21 mouse cellular contexts compared by ENCODE assay signal in genomic region chr17:57251431-57251830, GRCm38 (mm10). TPM values are rescaled to one million over a fixed set of nuclear protein-coding genes. Genes with fewer than 3 reads are reported as not detected.
DNase-seq lines count a peak whose midpoint lies in the region; ATAC-seq lines count a peak whose summit lies in the region.
"Had no signal": no experiment of that assay in that cellular context is flagged by ENCODE, and none has a peak within 500 bp of the region (broad histone marks: within the 10 kb centered on the region; RNA-seq: fewer than 3 reads in every experiment).

No protein-coding gene starts in this region.

- no peak for ATAC-seq in limb, embryonic 12.5 days (ENCODE audit: insufficient number of reproducible peaks, insufficient read depth, low FRiP score, low TSS enrichment, low read depth)
- no peak for ATAC-seq in limb, embryonic 13.5 days (ENCODE audit: low FRiP score, low read depth)
- ATAC-seq: forebrain, embryonic 16.5 days; inflammation-experienced regulatory T-cells, adult 6 months; midbrain, embryonic 13.5 days; Patski had no signal

- no peak overlapping the region for H3K4me3 ChIP-seq in heart, embryonic 10.5 days
- no peak overlapping the region for H3K4me3 ChIP-seq in limb, embryonic 12.5 days (replicated peaks)
- H3K4me3 ChIP-seq in limb, embryonic 10.5 days: no peak overlapping the region
- peak overlapping the region; percentile 82; the same call in 1 of the 2 replicates for H3K4me3 ChIP-seq in embryonic facial prominence, embryonic 10.5 days
- H3K4me3 ChIP-seq in limb, embryonic 13.5 days: no peak overlapping the region

- H3K9me3 ChIP-seq in heart, embryonic 10.5 days: no peaks in the 10 kb centered on the region
- H3K9me3 ChIP-seq in limb, embryonic 12.5 days: no peaks in the 10 kb centered on the region
- no peaks in the 10 kb centered on the region for H3K9me3 ChIP-seq in limb, embryonic 10.5 days (replicated peaks)
- no peaks in the 10 kb centered on the region for H3K9me3 ChIP-seq in embryonic facial prominence, embryonic 10.5 days
- no peaks in the 10 kb centered on the region for H3K9me3 ChIP-seq in limb, embryonic 13.5 days
- H3K9me3 ChIP-seq: midbrain, embryonic 13.5 days had no signal

- H3K4me1 ChIP-seq in heart, embryonic 10.5 days: peaks cover 21% of the 10 kb centered on the region
- peaks cover 20% of the 10 kb centered on the region for H3K4me1 ChIP-seq in limb, embryonic 12.5 days (replicated peaks)
- H3K4me1 ChIP-seq in limb, embryonic 10.5 days: peaks cover 28% of the 10 kb centered on the region
- peaks cover 27% of the 10 kb centered on the region for H3K4me1 ChIP-seq in embryonic facial prominence, embryonic 10.5 days
- H3K4me1 ChIP-seq in limb, embryonic 13.5 days: peaks cover 24% of the 10 kb centered on the region

- peaks cover 35% of the 10 kb centered on the region for H3K36me3 ChIP-seq in heart, embryonic 10.5 days
- peaks cover 34% of the 10 kb centered on the region for H3K36me3 ChIP-seq in limb, embryonic 12.5 days
- peaks cover 36% of the 10 kb centered on the region for H3K36me3 ChIP-seq in limb, embryonic 10.5 days
- peaks cover 36% of the 10 kb centered on the region for H3K36me3 ChIP-seq in embryonic facial prominence, embryonic 10.5 days (replicated peaks)
- peaks cover 35% of the 10 kb centered on the region for H3K36me3 ChIP-seq in limb, embryonic 13.5 days

- 92% methylated on average over 3 of the region's 3 CpGs for WGBS in heart, embryonic 10.5 days
- 95% methylated on average over 3 of the region's 3 CpGs for WGBS in limb, embryonic 12.5 days
- 92% methylated on average over 3 of the region's 3 CpGs for WGBS in limb, embryonic 10.5 days
- WGBS in embryonic facial prominence, embryonic 10.5 days: 95% methylated on average over 3 of the region's 3 CpGs
- WGBS in limb, embryonic 13.5 days: 85% methylated on average over 3 of the region's 3 CpGs

- H3K27me3 ChIP-seq in heart, embryonic 10.5 days (ENCODE audit: insufficient read depth, poor library complexity, severe bottlenecking): no peaks in the 10 kb centered on the region
- no peaks in the 10 kb centered on the region for H3K27me3 ChIP-seq in limb, embryonic 12.5 days
- H3K27me3 ChIP-seq in limb, embryonic 10.5 days (ENCODE audit: low read depth, poor library complexity, severe bottlenecking): no peaks in the 10 kb centered on the region
- no peaks in the 10 kb centered on the region for H3K27me3 ChIP-seq in embryonic facial prominence, embryonic 10.5 days (replicated peaks; ENCODE audit: low read depth, poor library complexity, severe bottlenecking)
- H3K27me3 ChIP-seq in limb, embryonic 13.5 days: no peaks in the 10 kb centered on the region
- H3K27me3 ChIP-seq: midbrain, embryonic 13.5 days; Patski had no signal

- H3K27ac ChIP-seq in heart, embryonic 10.5 days: no peak overlapping the region
- H3K27ac ChIP-seq in limb, embryonic 12.5 days: no peak overlapping the region
- no peak overlapping the region for H3K27ac ChIP-seq in limb, embryonic 10.5 days
- no peak overlapping the region for H3K27ac ChIP-seq in embryonic facial prominence, embryonic 10.5 days (replicated peaks)
- no peak overlapping the region for H3K27ac ChIP-seq in limb, embryonic 13.5 days
- H3K27ac ChIP-seq: layer of hippocampus, adult 2 months; left cerebral cortex, adult 2 months; midbrain, embryonic 13.5 days had no signal

- peak; percentile 72 for DNase-seq in heart, embryonic 10.5 days (ENCODE audit: low spot score)
- no peak for DNase-seq in heart, adult 18-20 months
- no peak for DNase-seq in limb, embryonic 10.5 days (ENCODE audit: low spot score)
- DNase-seq in embryonic facial prominence, embryonic 10.5 days (ENCODE audit: low spot score): no peak
- no peak for DNase-seq in T-cell, adult 2 months (ENCODE audit: low spot score)
- no peak for DNase-seq in thymus, postnatal 25 days
- DNase-seq: adrenal gland, postnatal 36 days; B cell, adult 2 months; cerebellum, adult 2 months; heart, postnatal 4 days; kidney, postnatal 10 days; thymus, adult 2 months had no signal

- no peak overlapping the region for H3K9ac ChIP-seq in limb, embryonic 12.5 days (replicated peaks)
- H3K9ac ChIP-seq in limb, embryonic 13.5 days: 0 out of 2 replicates have a peak overlapping the region, but pooled peaks have one; percentile 77

- H3K4me2 ChIP-seq in limb, embryonic 12.5 days: peak overlapping the region; percentile 96; the same call in 1 of the 2 replicates
- H3K4me2 ChIP-seq in limb, embryonic 13.5 days (replicated peaks): peak overlapping the region; percentile 98

RNA-seq across cellular contexts. Expression of gene Trip10, which starts 2.2 kb away (rescaled TPM):
- polyA plus RNA-seq in heart, embryonic 10.5 days (2016; fragmentation: Nextera tagmentation; extraction: Ambion mirVana): 44.4 and 46.8 TPM in 2 replicates
- total RNA-seq in heart, adult 18-20 months (2021): 100 to 1,000 TPM; 106 to 109 TPM
- polyA plus RNA-seq in limb, embryonic 12.5 days (2016; fragmentation: Nextera tagmentation; extraction: Ambion mirVana): 30.4 and 36.5 TPM in 2 replicates
- 34.7 and 42.9 TPM in 2 replicates for polyA plus RNA-seq in limb, embryonic 10.5 days (2016; fragmentation: Nextera tagmentation; extraction: Ambion mirVana)
- polyA plus RNA-seq in embryonic facial prominence, embryonic 10.5 days (2016; fragmentation: Nextera tagmentation; extraction: Ambion mirVana): 37.4 and 42.2 TPM in 2 replicates
- 28.8 and 38.1 TPM in 2 replicates for polyA plus RNA-seq in limb, embryonic 13.5 days (2015; fragmentation: Nextera tagmentation; extraction: Ambion mirVana)

RNA-seq across cellular contexts. Expression of gene Gpr108, which starts 3.2 kb away (rescaled TPM):
- polyA plus RNA-seq in heart, embryonic 10.5 days (2016; fragmentation: Nextera tagmentation; extraction: Ambion mirVana): 25.2 and 28.6 TPM in 2 replicates
- 10 to 100 TPM; 24.4 to 30.0 TPM for total RNA-seq in heart, adult 18-20 months (2021)
- 30.0 and 31.1 TPM in 2 replicates for polyA plus RNA-seq in limb, embryonic 12.5 days (2016; fragmentation: Nextera tagmentation; extraction: Ambion mirVana)
- polyA plus RNA-seq in limb, embryonic 10.5 days (2016; fragmentation: Nextera tagmentation; extraction: Ambion mirVana): 24.7 and 26.7 TPM in 2 replicates
- polyA plus RNA-seq in embryonic facial prominence, embryonic 10.5 days (2016; fragmentation: Nextera tagmentation; extraction: Ambion mirVana): 24.9 and 25.7 TPM in 2 replicates
- 34.5 and 36.5 TPM in 2 replicates for polyA plus RNA-seq in limb, embryonic 13.5 days (2015; fragmentation: Nextera tagmentation; extraction: Ambion mirVana)

RNA-seq across cellular contexts. Expression of gene C3, which starts 23.5 kb away (rescaled TPM):
- polyA plus RNA-seq in heart, embryonic 10.5 days (2016; fragmentation: Nextera tagmentation; extraction: Ambion mirVana): 0.46 and 5.3 TPM in 2 replicates
- total RNA-seq in heart, adult 18-20 months (2021): 100 to 1,000 TPM in 1 of 2 experiments, 10 to 100 TPM in 1; 69.5 to 194 TPM
- polyA plus RNA-seq in limb, embryonic 12.5 days (2016; fragmentation: Nextera tagmentation; extraction: Ambion mirVana): 0.08 and 1.00 TPM in 2 replicates
- polyA plus RNA-seq in limb, embryonic 10.5 days (2016; fragmentation: Nextera tagmentation; extraction: Ambion mirVana): 0.03 and 0.15 TPM in 2 replicates
- polyA plus RNA-seq in embryonic facial prominence, embryonic 10.5 days (2016; fragmentation: Nextera tagmentation; extraction: Ambion mirVana): 0.30 and 0.32 TPM in 2 replicates
- 0.31 and 0.59 TPM in 2 replicates for polyA plus RNA-seq in limb, embryonic 13.5 days (2015; fragmentation: Nextera tagmentation; extraction: Ambion mirVana)

RNA-seq across cellular contexts. Expression of gene Vav1, which starts 27.5 kb away (rescaled TPM):
- 1.2 and 2.7 TPM in 2 replicates for polyA plus RNA-seq in heart, embryonic 10.5 days (2016; fragmentation: Nextera tagmentation; extraction: Ambion mirVana)
- 1 to 10 TPM; 1.6 to 3.3 TPM for total RNA-seq in heart, adult 18-20 months (2021)
- 1.8 and 1.9 TPM in 2 replicates for polyA plus RNA-seq in limb, embryonic 12.5 days (2016; fragmentation: Nextera tagmentation; extraction: Ambion mirVana)
- 1.1 and 1.3 TPM in 2 replicates for polyA plus RNA-seq in limb, embryonic 10.5 days (2016; fragmentation: Nextera tagmentation; extraction: Ambion mirVana)
- polyA plus RNA-seq in embryonic facial prominence, embryonic 10.5 days (2016; fragmentation: Nextera tagmentation; extraction: Ambion mirVana): 1.4 and 1.6 TPM in 2 replicates
- polyA plus RNA-seq in limb, embryonic 13.5 days (2015; fragmentation: Nextera tagmentation; extraction: Ambion mirVana): 2.1 and 2.7 TPM in 2 replicates
- polyA plus RNA-seq: Patski had no signal

RNA-seq across cellular contexts. Expression of gene Tnfsf14, which starts 57.5 kb away (rescaled TPM):
- 0.27 and 0.28 TPM in 2 replicates for polyA plus RNA-seq in heart, embryonic 10.5 days (2016; fragmentation: Nextera tagmentation; extraction: Ambion mirVana)
- under 1 TPM in 1 of 2 experiments, not detected in 1; 0.36 TPM for total RNA-seq in heart, adult 18-20 months (2021)
- 0.18 and 0.33 TPM in 2 replicates for polyA plus RNA-seq in limb, embryonic 12.5 days (2016; fragmentation: Nextera tagmentation; extraction: Ambion mirVana)
- 0.15 TPM in 2 replicates for polyA plus RNA-seq in limb, embryonic 10.5 days (2016; fragmentation: Nextera tagmentation; extraction: Ambion mirVana)
- 0.08 TPM in 1 of 2 replicates, not detected in the other for polyA plus RNA-seq in embryonic facial prominence, embryonic 10.5 days (2016; fragmentation: Nextera tagmentation; extraction: Ambion mirVana)
- 0.20 TPM in 1 of 2 replicates, not detected in the other for polyA plus RNA-seq in limb, embryonic 13.5 days (2015; fragmentation: Nextera tagmentation; extraction: Ambion mirVana)
- total RNA-seq: heart, postnatal 4 days; layer of hippocampus, adult 2 months; left cerebral cortex, adult 2 months had no signal
- polyA plus RNA-seq: cerebellum, adult 2 months; cortical plate, adult 2 months; forebrain, embryonic 16.5 days; midbrain, embryonic 13.5 days; Patski had no signal
